Mouse (Mus musculus): ENCODE results near the gene Cds2. TPM values are rescaled to one million over a fixed set of nuclear protein-coding genes. Genes with fewer than 3 reads are reported as not detected.

Gene Cds2
- polyA plus RNA-seq, 1 experiment, result 21.2 TPM

DNA sequence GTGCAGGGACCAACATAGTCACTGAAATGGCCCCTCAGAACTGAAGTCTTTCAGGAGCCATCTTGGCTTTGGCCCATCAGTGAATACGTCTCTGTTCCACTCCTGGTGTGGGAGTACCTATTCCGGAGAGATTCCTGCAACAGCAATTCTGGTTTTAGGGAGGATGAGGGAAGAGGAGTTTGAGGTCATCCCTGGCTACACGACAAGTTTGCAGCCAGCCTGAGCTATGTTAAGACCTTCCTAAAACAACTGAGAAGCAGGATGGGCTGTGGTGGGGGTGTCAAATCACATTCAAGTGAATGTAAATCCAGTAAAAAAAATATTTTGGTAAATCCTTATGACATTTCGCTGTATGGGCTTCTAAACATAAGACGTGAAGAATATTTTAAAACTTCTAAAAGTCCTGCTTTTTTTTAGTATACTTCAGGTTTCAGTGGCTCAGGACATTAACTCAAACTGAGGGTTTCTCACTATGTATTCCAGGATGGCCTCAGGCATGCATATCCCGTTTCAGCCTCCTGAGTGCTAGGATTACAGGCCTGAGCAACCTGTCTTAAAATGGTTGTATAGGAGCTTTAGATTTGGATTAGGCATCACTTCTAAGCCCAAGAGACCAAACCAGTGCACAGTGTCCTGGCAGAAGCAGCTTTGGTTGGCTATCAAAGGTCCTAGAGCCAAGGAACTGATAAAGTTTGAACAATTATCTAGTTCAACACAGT is 5.4 kb upstream of the Cds2 start:
- WGBS, result 92% methylated on average over 6 of the region's 6 CpGs
- H3K4me3 ChIP-seq (ENCODE audit: low read depth, low read length), result no peak overlapping the region
- H3K36me3 ChIP-seq (ENCODE audit: control insufficient read depth, insufficient read depth, low read length), result no peaks in the 10 kb centered on the region
- no peaks in the 10 kb centered on the region for H3K4me1 ChIP-seq (ENCODE audit: control insufficient read depth, insufficient read depth, insufficient read length, low read length)
- TF ChIP-seq POLR2A (IDR thresholded peaks at IDR 0.05; ENCODE audit: low read depth, low read length) (no peak), CTCF (IDR thresholded peaks at IDR 0.05; ENCODE audit: extremely low read depth, insufficient read length, insufficient replicate concordance, low read depth, low read length) (no peak)
- no peaks in the 10 kb centered on the region for H3K27me3 ChIP-seq (ENCODE audit: control insufficient read depth, insufficient read depth, low read length)
- no peak overlapping the region for H3K27ac ChIP-seq (ENCODE audit: insufficient read depth, low read depth, low read length)

DNA sequence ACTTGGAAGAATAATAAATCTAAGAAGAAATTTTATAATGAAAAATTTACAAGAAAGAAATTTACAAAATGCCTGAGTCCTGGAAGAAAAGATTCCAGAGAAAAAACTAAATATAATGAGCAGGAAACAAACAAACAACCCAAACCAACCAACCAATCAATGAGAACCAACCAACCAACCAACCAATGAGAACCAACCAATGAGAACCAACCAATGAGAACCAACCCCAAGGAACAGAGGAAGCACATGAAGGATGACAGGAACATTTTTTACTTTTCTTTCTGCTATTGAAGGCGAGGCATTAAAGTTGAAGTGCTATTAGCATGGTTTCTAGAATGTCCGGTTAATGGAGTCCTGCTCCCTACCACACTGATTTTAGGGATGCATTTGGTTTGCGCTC is 2.3 kb upstream of the Cds2 start:
- TF ChIP-seq POLR2A (IDR thresholded peaks at IDR 0.05; ENCODE audit: low read depth, low read length), result no peak
- no peak for TF ChIP-seq CTCF (IDR thresholded peaks at IDR 0.05; ENCODE audit: extremely low read depth, insufficient read length, insufficient replicate concordance, low read depth, low read length)
- Histone ChIP-seq H3K36me3 (ENCODE audit: control insufficient read depth, insufficient read depth, low read length) (no peaks in the 10 kb centered on the region), H3K27ac (ENCODE audit: insufficient read depth, low read depth, low read length) (no peak overlapping the region), H3K4me3 (ENCODE audit: low read depth, low read length) (no peak overlapping the region), H3K27me3 (ENCODE audit: control insufficient read depth, insufficient read depth, low read length) (no peaks in the 10 kb centered on the region), H3K4me1 (ENCODE audit: control insufficient read depth, insufficient read depth, insufficient read length, low read length) (peaks cover 8% of the 10 kb centered on the region)
- WGBS, result 89% methylated on average over 3 of the region's 3 CpGs

DNA sequence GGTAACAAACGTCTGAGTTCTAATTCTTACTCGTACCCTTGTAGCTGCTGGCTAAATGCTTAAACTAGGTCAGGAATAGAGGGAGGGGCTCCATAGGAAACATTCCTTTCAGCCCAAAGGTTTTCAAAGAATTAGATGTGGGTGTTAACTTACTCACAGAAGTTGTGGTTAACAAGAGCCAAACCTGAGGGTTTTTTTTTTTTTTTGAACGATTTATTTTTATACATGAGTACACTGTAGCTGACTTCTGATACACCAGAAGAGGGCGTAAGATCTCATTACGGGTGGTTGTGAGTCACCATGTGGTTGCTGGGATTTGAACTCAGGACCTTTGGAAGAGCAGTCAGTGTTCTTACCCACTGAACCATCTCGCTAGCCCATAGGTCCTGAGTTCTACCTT is 773 bp upstream of the Cds2 start:
- 63% methylated on average over 6 of the region's 6 CpGs for WGBS
- H3K36me3 ChIP-seq (ENCODE audit: control insufficient read depth, insufficient read depth, low read length), result no peaks in the 10 kb centered on the region
- peaks cover 8% of the 10 kb centered on the region for H3K4me1 ChIP-seq (ENCODE audit: control insufficient read depth, insufficient read depth, insufficient read length, low read length)
- no peak overlapping the region for H3K27ac ChIP-seq (ENCODE audit: insufficient read depth, low read depth, low read length)
- no peaks in the 10 kb centered on the region for H3K27me3 ChIP-seq (ENCODE audit: control insufficient read depth, insufficient read depth, low read length)
- no peak overlapping the region for H3K4me3 ChIP-seq (ENCODE audit: low read depth, low read length)
- no peak for TF ChIP-seq CTCF (IDR thresholded peaks at IDR 0.05; ENCODE audit: extremely low read depth, insufficient read length, insufficient replicate concordance, low read depth, low read length)
- no peak for TF ChIP-seq POLR2A (IDR thresholded peaks at IDR 0.05; ENCODE audit: low read depth, low read length)

DNA sequence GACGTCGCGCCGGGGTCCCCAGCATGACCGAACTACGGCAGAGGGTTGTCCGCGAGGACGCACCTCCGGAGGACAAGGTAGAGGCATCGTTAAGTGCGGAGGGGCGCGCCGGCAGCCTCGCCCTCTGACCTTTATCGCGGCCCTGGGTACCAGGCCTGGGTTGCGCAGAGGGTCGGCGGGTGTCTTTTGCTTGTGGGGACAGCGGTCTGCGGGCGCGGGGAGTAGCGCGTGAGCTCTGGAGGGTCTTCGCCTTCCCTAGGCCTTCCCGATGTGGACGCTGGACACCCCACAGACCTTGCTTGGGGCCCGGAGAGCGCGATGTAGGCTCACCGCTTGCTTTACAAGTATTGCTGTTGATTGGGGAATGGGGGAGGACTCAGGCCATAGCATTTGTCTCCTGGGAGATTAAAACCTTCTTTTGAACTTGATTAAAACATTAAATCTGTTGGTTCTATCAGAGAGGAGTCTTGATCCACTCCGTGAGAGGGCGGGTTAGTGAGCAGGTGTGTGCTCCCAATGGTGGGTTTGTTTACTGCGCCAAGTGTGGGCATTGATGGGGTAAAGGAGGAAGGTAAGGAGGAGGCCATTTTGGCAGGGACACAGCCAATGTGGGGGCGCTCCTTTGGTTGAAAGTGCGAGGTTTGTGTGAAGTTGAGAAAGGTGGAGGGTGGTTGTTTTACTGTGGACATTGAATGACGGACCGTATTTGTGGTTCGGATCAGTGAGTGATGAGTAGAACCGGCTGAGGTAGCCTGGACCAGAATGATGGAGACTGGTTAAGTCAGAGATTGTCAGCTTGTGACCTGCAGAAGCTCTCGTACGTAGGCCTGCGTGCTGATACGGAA is 695 bp downstream of the Cds2 start:
- peak overlapping the region; percentile 48 for H3K27ac ChIP-seq (ENCODE audit: insufficient read depth, low read depth, low read length)
- H3K36me3 ChIP-seq (ENCODE audit: control insufficient read depth, insufficient read depth, low read length), result no peaks in the 10 kb centered on the region
- no peak for TF ChIP-seq CTCF (IDR thresholded peaks at IDR 0.05; ENCODE audit: extremely low read depth, insufficient read length, insufficient replicate concordance, low read depth, low read length)
- TF ChIP-seq POLR2A (IDR thresholded peaks at IDR 0.05; ENCODE audit: low read depth, low read length), result no peak
- H3K4me3 ChIP-seq (ENCODE audit: low read depth, low read length), result peak overlapping the region; percentile 80
- H3K27me3 ChIP-seq (ENCODE audit: control insufficient read depth, insufficient read depth, low read length), result no peaks in the 10 kb centered on the region
- under 1% methylated on average over 47 of the region's 47 CpGs for WGBS
- peaks cover 8% of the 10 kb centered on the region for H3K4me1 ChIP-seq (ENCODE audit: control insufficient read depth, insufficient read depth, insufficient read length, low read length)

DNA sequence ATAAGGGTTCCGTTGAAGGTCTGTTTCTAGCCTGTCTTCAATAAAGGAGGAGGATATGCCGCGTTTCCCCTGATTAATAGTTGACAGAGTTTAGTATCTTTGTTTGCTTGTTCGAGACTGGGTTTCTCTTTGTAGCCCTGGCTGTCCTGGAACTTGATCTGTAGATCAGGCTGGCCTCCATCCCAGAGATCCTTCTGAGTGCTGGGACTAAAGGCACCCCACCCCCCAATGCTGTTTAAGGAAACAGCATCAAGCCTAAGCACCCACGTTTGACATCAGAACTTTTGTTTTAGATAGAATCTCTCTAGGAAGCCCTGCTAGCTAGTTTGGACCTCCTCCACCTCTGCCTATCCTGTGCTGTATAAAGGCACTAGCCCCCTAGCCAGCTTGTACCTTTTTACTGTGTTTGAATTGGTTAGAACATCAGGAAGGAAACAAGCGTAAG is 1.3 kb downstream of the Cds2 start:
- TF ChIP-seq CTCF (IDR thresholded peaks at IDR 0.05; ENCODE audit: extremely low read depth, insufficient read length, insufficient replicate concordance, low read depth, low read length) (no peak), POLR2A (IDR thresholded peaks at IDR 0.05; ENCODE audit: low read depth, low read length) (no peak)
- Histone ChIP-seq H3K27me3 (ENCODE audit: control insufficient read depth, insufficient read depth, low read length) (no peaks in the 10 kb centered on the region), H3K4me1 (ENCODE audit: control insufficient read depth, insufficient read depth, insufficient read length, low read length) (peaks cover 8% of the 10 kb centered on the region), H3K4me3 (ENCODE audit: low read depth, low read length) (peak overlapping the region; percentile 80), H3K36me3 (ENCODE audit: control insufficient read depth, insufficient read depth, low read length) (no peaks in the 10 kb centered on the region), H3K27ac (ENCODE audit: insufficient read depth, low read depth, low read length) (peak overlapping the region; percentile 48; the same call in 1 of the 2 replicates)
- WGBS, result 8% methylated on average over 6 of the region's 6 CpGs

DNA sequence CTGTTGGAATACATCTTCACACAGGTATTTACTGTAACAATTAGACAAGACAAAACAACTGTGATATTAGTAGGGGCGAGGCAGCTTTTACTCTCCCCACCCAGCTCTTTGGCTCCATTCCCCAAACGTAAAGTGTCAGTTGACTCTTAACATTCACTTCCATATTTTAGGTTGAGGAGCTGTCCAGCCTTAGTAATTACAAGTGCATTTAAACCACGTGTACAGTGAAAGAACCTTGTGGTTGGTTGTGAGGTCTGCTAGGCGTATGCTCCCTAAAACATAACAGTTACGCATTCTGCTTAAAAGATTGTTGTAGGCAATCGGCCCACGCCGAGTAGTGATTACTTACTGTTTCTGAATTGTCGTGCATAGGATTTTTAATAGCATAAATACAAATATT is 2.2 kb downstream of the Cds2 start:
- no peak for TF ChIP-seq CTCF (IDR thresholded peaks at IDR 0.05; ENCODE audit: extremely low read depth, insufficient read length, insufficient replicate concordance, low read depth, low read length)
- no peak for TF ChIP-seq POLR2A (IDR thresholded peaks at IDR 0.05; ENCODE audit: low read depth, low read length)
- Histone ChIP-seq H3K36me3 (ENCODE audit: control insufficient read depth, insufficient read depth, low read length) (no peaks in the 10 kb centered on the region), H3K4me3 (ENCODE audit: low read depth, low read length) (no peak overlapping the region), H3K27me3 (ENCODE audit: control insufficient read depth, insufficient read depth, low read length) (no peaks in the 10 kb centered on the region), H3K27ac (ENCODE audit: insufficient read depth, low read depth, low read length) (no peak overlapping the region), H3K4me1 (ENCODE audit: control insufficient read depth, insufficient read depth, insufficient read length, low read length) (peaks cover 8% of the 10 kb centered on the region)
- 67% methylated on average over 9 of the region's 9 CpGs for WGBS

DNA sequence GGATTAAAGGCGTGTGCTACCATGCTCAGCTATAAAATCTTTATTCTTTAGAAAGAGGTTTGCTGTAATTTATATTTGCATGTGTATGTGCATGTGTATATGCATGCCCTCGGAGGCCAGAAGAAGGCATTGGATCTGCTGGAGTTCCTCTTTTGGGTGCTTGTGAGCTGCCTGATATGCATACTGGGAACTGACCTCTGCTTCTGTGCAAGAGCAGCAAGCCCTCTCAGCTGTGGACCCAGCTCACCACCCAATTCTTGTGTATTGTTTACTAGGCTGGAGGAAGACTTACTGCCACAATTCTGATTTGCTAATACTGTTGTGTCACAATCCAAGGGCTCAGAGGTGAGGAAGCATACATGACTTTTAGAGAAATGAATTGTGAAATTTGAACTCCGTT is 3.1 kb downstream of the Cds2 start:
- H3K27ac ChIP-seq (ENCODE audit: insufficient read depth, low read depth, low read length), result no peak overlapping the region
- peaks cover 13% of the 10 kb centered on the region for H3K4me1 ChIP-seq (ENCODE audit: control insufficient read depth, insufficient read depth, insufficient read length, low read length)
- TF ChIP-seq POLR2A (IDR thresholded peaks at IDR 0.05; ENCODE audit: low read depth, low read length), result no peak
- no peaks in the 10 kb centered on the region for H3K27me3 ChIP-seq (ENCODE audit: control insufficient read depth, insufficient read depth, low read length)
- no peak overlapping the region for H3K4me3 ChIP-seq (ENCODE audit: low read depth, low read length)
- 87% methylated on average over 3 of the region's 3 CpGs for WGBS
- no peaks in the 10 kb centered on the region for H3K36me3 ChIP-seq (ENCODE audit: control insufficient read depth, insufficient read depth, low read length)
